Mouse (Mus musculus) small intestine, adult 2 months (tissue): Measurements from ENCODE around the gene Tubb5. TPM values are rescaled to one million over a fixed set of nuclear protein-coding genes. Genes with fewer than 3 reads are reported as not detected.
A peak's percentile ranks its signal among the peaks of the same experiment; 100 is the strongest.

Experiments used
- H3K27ac ChIP-seq: fragments of 200-500 bp; 2 replicates; pipeline ENCODE4 v1.5.1; 2012; ENCODE audit warnings: low read depth, low read length, control low read depth, inconsistent platforms; ENCODE audit not compliant: insufficient read depth
- H3K27me3 ChIP-seq: fragments of 200-500 bp; 2 replicates; pipeline ENCODE4 v1.6.1; 2012; ENCODE audit warnings: mild to moderate bottlenecking, moderate library complexity, low read length, inconsistent platforms; ENCODE audit not compliant: control insufficient read depth, insufficient read depth
- H3K36me3 ChIP-seq: fragments of 200-500 bp; 2 replicates; pipeline ENCODE4 v1.6.1; 2012; ENCODE audit warnings: mild to moderate bottlenecking, low read length, control low read depth, inconsistent platforms; ENCODE audit not compliant: control insufficient read depth, insufficient read depth
- H3K4me1 ChIP-seq: fragments of 200-500 bp; 2 replicates; pipeline ENCODE4 v1.6.1; 2012; ENCODE audit warnings: low read length, inconsistent platforms, mixed read lengths; ENCODE audit not compliant: control insufficient read depth, insufficient read depth, insufficient read length
- H3K4me3 ChIP-seq: fragments of 200-500 bp; 2 replicates; pipeline ENCODE4 v1.5.1; 2012; ENCODE audit warnings: low read depth, mild to moderate bottlenecking, control low read depth, inconsistent platforms, low read length, moderate library complexity
- CTCF ChIP-seq: fragments of 200-500 bp; IDR thresholded peaks from 2 replicates; pipeline ENCODE4 v1.5.1; 2012; ENCODE audit warnings: low read depth, mild to moderate bottlenecking, control low read depth, inconsistent platforms, low read length, moderate library complexity, mixed read lengths; ENCODE audit not compliant: insufficient replicate concordance, insufficient read length; ENCODE audit errors: extremely low read depth
- POLR2A ChIP-seq: fragments of 200-500 bp; IDR thresholded peaks from 2 replicates; pipeline ENCODE4 v1.6.1; 2012; ENCODE audit warnings: low read depth, mild to moderate bottlenecking, control low read depth, inconsistent platforms, low read length, moderate library complexity
- WGBS: fragments of 180-500 bp; shearing (Covaris S2); methylation state at CpG from one replicate; pipeline ENCODE4 v1.1.7; 2018; 5-methylcytosine and 5-hydroxymethylcytosine counted together
- polyA plus RNA-seq: library from polyadenylated mRNA; depleted of rRNA; stranded (reverse); fragments of >200 nt; gene quantifications from 2 replicates; pipeline ENCODE4 v1.2.3, GENCODE M21; 2012

The Tubb5 gene
- polyA plus RNA-seq, 1 experiment = 157 TPM

GRCm38 (mm10) chr17:35866281-35866831 is 28.2 kb upstream of the Tubb5 start:
- WGBS = 2% methylated on average over 36 of the region's 38 CpGs
- H3K4me3 ChIP-seq = peak overlapping the region; percentile 74
- H3K4me1 ChIP-seq = peaks cover 16% of the 10 kb centered on the region
- no peak for TF ChIP-seq CTCF
- TF ChIP-seq POLR2A = no peak
- peak overlapping the region; percentile 90 for H3K27ac ChIP-seq
- H3K36me3 ChIP-seq = no peaks in the 10 kb centered on the region
- H3K27me3 ChIP-seq = no peaks in the 10 kb centered on the region

- Histone ChIP-seq H3K27ac (peak within 1 kb of the TSS; percentile 90), H3K4me3 (peak within 1 kb of the TSS; percentile 74), H3K4me1 (peaks cover 18% of the 10 kb centered on the region), H3K36me3 (no peaks in the 10 kb centered on the region), H3K27me3 (no peaks in the 10 kb centered on the region)
- WGBS = 1% methylated on average over 48 of the region's 48 CpGs
- TF ChIP-seq CTCF (no peak), POLR2A (peak; percentile 49; the same call in 1 of the 2 replicates)
These were observed 27.6 kb upstream of the Tubb5 start, which contains the start of gene Ppp1r18 for GRCm38 (mm10) chr17:35865481-35866280. Gene Ppp1r18 (plus strand): TSS chr17:35865593.

- no peaks in the 10 kb centered on the region for H3K36me3 ChIP-seq
- WGBS = 65% methylated on average over 10 of the region's 10 CpGs
- peak overlapping the region; percentile 90; the same call in 1 of the 2 replicates for H3K27ac ChIP-seq
- no peaks in the 10 kb centered on the region for H3K27me3 ChIP-seq
- no peak overlapping the region; the same call in 1 of the 2 replicates for H3K4me3 ChIP-seq
- no peak for TF ChIP-seq POLR2A
- no peak for TF ChIP-seq CTCF
- H3K4me1 ChIP-seq = peaks cover 15% of the 10 kb centered on the region
These were observed 26.8 kb upstream of the Tubb5 start for GRCm38 (mm10) chr17:35864832-35865353.

- under 1% methylated on average over 47 of the region's 47 CpGs for WGBS
- peaks cover 5% of the 10 kb centered on the region; the same call in 1 of the 2 replicates for H3K4me1 ChIP-seq
- peak within 1 kb of the TSS; percentile 85 for H3K4me3 ChIP-seq
- H3K27me3 ChIP-seq = no peaks in the 10 kb centered on the region
- H3K36me3 ChIP-seq = 0 out of 2 replicates have a peak, but pooled peaks cover 2% of the 10 kb centered on the region
- peak within 1 kb of the TSS; percentile 72; the same call in 1 of the 2 replicates for H3K27ac ChIP-seq
- peak; percentile 24; the same call in 1 of the 2 replicates for TF ChIP-seq POLR2A
- TF ChIP-seq CTCF = peak; percentile 52; the same call in 1 of the 2 replicates
These were observed 23.2 kb upstream of the Tubb5 start, which contains the start of gene Nrm for GRCm38 (mm10) chr17:35861198-35861857. Gene Nrm (plus strand): TSS chr17:35861318.

- WGBS = 3% methylated on average over 12 of the region's 12 CpGs
- Histone ChIP-seq H3K27me3 (no peaks in the 10 kb centered on the region), H3K27ac (peak overlapping the region; percentile 31; the same call in 1 of the 2 replicates), H3K4me1 (peaks cover 5% of the 10 kb centered on the region; the same call in 1 of the 2 replicates), H3K36me3 (0 out of 2 replicates have a peak, but pooled peaks cover 2% of the 10 kb centered on the region), H3K4me3 (peak overlapping the region; percentile 85)
- no peak for TF ChIP-seq POLR2A
- TF ChIP-seq CTCF = no peak
These were observed 22.7 kb upstream of the Tubb5 start for GRCm38 (mm10) chr17:35860831-35861197.

GRCm38 (mm10) chr17:35859835-35860234 is 21.7 kb upstream of the Tubb5 start:
- Histone ChIP-seq H3K27ac (no peak overlapping the region), H3K4me3 (no peak overlapping the region), H3K27me3 (no peaks in the 10 kb centered on the region), H3K4me1 (peaks cover 2% of the 10 kb centered on the region; the same call in 1 of the 2 replicates), H3K36me3 (peaks cover 2% of the 10 kb centered on the region; the same call in 1 of the 2 replicates)
- TF ChIP-seq POLR2A (no peak), CTCF (no peak)
- WGBS = 73% methylated on average over 2 of the region's 2 CpGs
